Mouse (Mus musculus): ENCODE data around the gene Nbr1. TPM values are rescaled to one million over a fixed set of nuclear protein-coding genes. Genes with fewer than 3 reads are reported as not detected.
A peak's percentile ranks its signal among the peaks of the same experiment; 100 is the strongest.
"Not testable (repeated sequence)": the region's sequence is repeated elsewhere in the genome, so short reads cannot be mapped to it uniquely, and the experiment has no call there.

The Nbr1 gene
- polyA plus RNA-seq, 1 experiment = not detected

- no peak for TF ChIP-seq CTCF (IDR thresholded peaks at IDR 0.05; ENCODE audit: insufficient read depth, low read depth, low read length)
- TF ChIP-seq POLR2A (IDR thresholded peaks at IDR 0.05; ENCODE audit: insufficient read depth, low read depth, low read length) = no peak
- Histone ChIP-seq H3K4me3 (ENCODE audit: insufficient read depth, low read depth, low read length) (no peak overlapping the region), H3K27ac (ENCODE audit: insufficient read depth, low read depth, low read length) (no peak overlapping the region), H3K4me1 (ENCODE audit: control insufficient read depth, insufficient read depth, low read length) (peaks cover 16% of the 10 kb centered on the region)
- 91% methylated on average over 6 of the region's 6 CpGs for WGBS
These were observed 63.4 kb downstream of the Nbr1 start for GRCm38 (mm10) chr11:101615380-101615779.

GRCm38 (mm10) chr11:101616104-101616503, 64.2 kb downstream of the Nbr1 start:
- H3K4me3 ChIP-seq (ENCODE audit: insufficient read depth, low read depth, low read length) = no peak overlapping the region
- TF ChIP-seq CTCF (IDR thresholded peaks at IDR 0.05; ENCODE audit: insufficient read depth, low read depth, low read length) (no peak), POLR2A (IDR thresholded peaks at IDR 0.05; ENCODE audit: insufficient read depth, low read depth, low read length) (no peak)
- H3K4me1 ChIP-seq (ENCODE audit: control insufficient read depth, insufficient read depth, low read length) = peaks cover 16% of the 10 kb centered on the region
- 75% methylated on average over 8 of the region's 8 CpGs for WGBS
- H3K27ac ChIP-seq (ENCODE audit: insufficient read depth, low read depth, low read length) = no peak overlapping the region

- TF ChIP-seq CTCF (IDR thresholded peaks at IDR 0.05; ENCODE audit: insufficient read depth, low read depth, low read length) = no peak
- TF ChIP-seq POLR2A (IDR thresholded peaks at IDR 0.05; ENCODE audit: insufficient read depth, low read depth, low read length) = no peak
- 33% methylated on average over 18 of the region's 18 CpGs for WGBS
- H3K4me1 ChIP-seq (ENCODE audit: control insufficient read depth, insufficient read depth, low read length) = peaks cover 16% of the 10 kb centered on the region
- no peak overlapping the region for H3K4me3 ChIP-seq (ENCODE audit: insufficient read depth, low read depth, low read length)
- no peak overlapping the region for H3K27ac ChIP-seq (ENCODE audit: insufficient read depth, low read depth, low read length)
These were observed 65.2 kb downstream of the Nbr1 start for GRCm38 (mm10) chr11:101616948-101617767.

- no peak overlapping the region for H3K4me3 ChIP-seq (ENCODE audit: insufficient read depth, low read depth, low read length)
- peaks cover 16% of the 10 kb centered on the region for H3K4me1 ChIP-seq (ENCODE audit: control insufficient read depth, insufficient read depth, low read length)
- no peak for TF ChIP-seq POLR2A (IDR thresholded peaks at IDR 0.05; ENCODE audit: insufficient read depth, low read depth, low read length)
- H3K27ac ChIP-seq (ENCODE audit: insufficient read depth, low read depth, low read length) = no peak overlapping the region
- 6% methylated on average over 8 of the region's 8 CpGs for WGBS
These were observed 65.9 kb downstream of the Nbr1 start for GRCm38 (mm10) chr11:101617849-101618248.

GRCm38 (mm10) chr11:101618596-101618995, 66.6 kb downstream of the Nbr1 start:
- Histone ChIP-seq H3K27ac (ENCODE audit: insufficient read depth, low read depth, low read length) (no peak overlapping the region), H3K4me1 (ENCODE audit: control insufficient read depth, insufficient read depth, low read length) (peaks cover 16% of the 10 kb centered on the region), H3K4me3 (ENCODE audit: insufficient read depth, low read depth, low read length) (no peak overlapping the region)
- TF ChIP-seq POLR2A (IDR thresholded peaks at IDR 0.05; ENCODE audit: insufficient read depth, low read depth, low read length) = no peak
- TF ChIP-seq CTCF (IDR thresholded peaks at IDR 0.05; ENCODE audit: insufficient read depth, low read depth, low read length) = no peak
- WGBS = 75% methylated on average over 3 of the region's 3 CpGs

GRCm38 (mm10) chr11:101620022-101620655, 68.2 kb downstream of the Nbr1 start:
- 88% methylated on average over 11 of the region's 11 CpGs for WGBS
- H3K27ac ChIP-seq (ENCODE audit: insufficient read depth, low read depth, low read length); H3K4me3 ChIP-seq (ENCODE audit: insufficient read depth, low read depth, low read length): not testable (repeated sequence)
- H3K4me1 ChIP-seq (ENCODE audit: control insufficient read depth, insufficient read depth, low read length) = peaks cover 16% of the 10 kb centered on the region

GRCm38 (mm10) chr11:101626649-101626994, 74.7 kb downstream of the Nbr1 start:
- WGBS = 5% methylated on average over 8 of the region's 8 CpGs

GRCm38 (mm10) chr11:101626995-101627856, 75.3 kb downstream of the Nbr1 start, which contains the start of gene Rdm1:
Rdm1 (plus strand) TSS chr11:101627195.
- TF ChIP-seq POLR2A (IDR thresholded peaks at IDR 0.05; ENCODE audit: insufficient read depth, low read depth, low read length) (peak; percentile 77), CTCF (IDR thresholded peaks at IDR 0.05; ENCODE audit: insufficient read depth, low read depth, low read length) (no peak)
- under 1% methylated on average over 34 of the region's 34 CpGs for WGBS
- peaks cover 6% of the 10 kb centered on the region; the same call in 1 of the 2 replicates for H3K4me1 ChIP-seq (ENCODE audit: control insufficient read depth, insufficient read depth, low read length)
- H3K4me3 ChIP-seq (ENCODE audit: insufficient read depth, low read depth, low read length) = peak within 1 kb of the TSS; percentile 66
- peak within 1 kb of the TSS; percentile 40 for H3K27ac ChIP-seq (ENCODE audit: insufficient read depth, low read depth, low read length)

More at GRCm38 (mm10) chr11:101626649-101626994, 74.7 kb downstream of the Nbr1 start:
- TF ChIP-seq CTCF (IDR thresholded peaks at IDR 0.05; ENCODE audit: insufficient read depth, low read depth, low read length) (no peak), POLR2A (IDR thresholded peaks at IDR 0.05; ENCODE audit: insufficient read depth, low read depth, low read length) (no peak)
- Histone ChIP-seq H3K4me3 (ENCODE audit: insufficient read depth, low read depth, low read length) (peak overlapping the region; percentile 44), H3K4me1 (ENCODE audit: control insufficient read depth, insufficient read depth, low read length) (peaks cover 6% of the 10 kb centered on the region; the same call in 1 of the 2 replicates), H3K27ac (ENCODE audit: insufficient read depth, low read depth, low read length) (peak overlapping the region; percentile 40)

Measured in olfactory bulb, adult 2 months (tissue).